Mouse (Mus musculus) gastrocnemius, postnatal 36 days (tissue): ENCODE measurements at regions not wholly inside any gene's neighbourhood (a gene's known extent, or its start where the extent isn't known, plus 50 kb on each side); places are given as distances from the start of the nearest gene placed in this dataset.
"Not testable (repeated sequence)": the region's sequence is repeated elsewhere in the genome, so short reads cannot be mapped to it uniquely, and the experiment has no call there.

Source experiments
- DNase-seq, 2 experiments: peaks; one replicate each; pipeline ENCODE4 v3.0.0; 2022
- intact Hi-C: fragments of 180-260 bp; cut with DNase I; formaldehyde crosslinking; loops from one replicate; pipeline ENCODE4 v1.15.1; 2025

- DNase-seq, intact Hi-C loops: not testable (repeated sequence)
Observed at GRCm38 (mm10) chr15:90882349-90882748, 167.4 kb downstream of the Kif21a start.

GRCm38 (mm10) chr15:90869452-90869851, 180.3 kb downstream of the Kif21a start:
- DNase-seq, result no peak
- intact Hi-C loops, result no loop called here

GRCm38 (mm10) chr15:90853763-90854162, 174.5 kb upstream of the Cpne8 start:
- intact Hi-C loops, DNase-seq: not testable (repeated sequence)

- intact Hi-C loops, result no loop called here
- no peak for DNase-seq
Observed at GRCm38 (mm10) chr15:90851991-90852390, 172.8 kb upstream of the Cpne8 start.

GRCm38 (mm10) chr15:90841471-90841870, 162.2 kb upstream of the Cpne8 start:
- no peak for DNase-seq
- intact Hi-C loops, result loop anchor here (10.0 kb wide), 1 partner anchor 597 kb away; no protein-coding TSS in a partner anchor

GRCm38 (mm10) chr15:90835586-90835985, 156.4 kb upstream of the Cpne8 start:
- intact Hi-C loops, result no loop called here
- DNase-seq, result no peak

GRCm38 (mm10) chr15:90827816-90828215, 148.6 kb upstream of the Cpne8 start:
- intact Hi-C loops, result no loop called here
- no peak for DNase-seq

- no peak for DNase-seq
- intact Hi-C loops, result no loop called here
Observed at GRCm38 (mm10) chr15:90822306-90822705, 143.1 kb upstream of the Cpne8 start.

GRCm38 (mm10) chr15:90819949-90820655, 140.9 kb upstream of the Cpne8 start:
- DNase-seq, result no peak
- intact Hi-C loops, result no loop called here

- DNase-seq, result no peak
- intact Hi-C loops, result no loop called here
Observed at GRCm38 (mm10) chr15:90818161-90818560, 138.9 kb upstream of the Cpne8 start.

- intact Hi-C loops, result no loop called here
- no peak for DNase-seq
Observed at GRCm38 (mm10) chr15:90813907-90814306, 134.7 kb upstream of the Cpne8 start.

- intact Hi-C loops, result no loop called here
- DNase-seq, result no peak
Observed at GRCm38 (mm10) chr15:90810341-90810740, 131.1 kb upstream of the Cpne8 start.

GRCm38 (mm10) chr15:90808236-90808635, 129.0 kb upstream of the Cpne8 start:
- DNase-seq, result no peak
- intact Hi-C loops, result no loop called here

- no peak for DNase-seq
- intact Hi-C loops, result no loop called here
Observed at GRCm38 (mm10) chr15:90798056-90798455, 118.8 kb upstream of the Cpne8 start.

- intact Hi-C loops, result no loop called here
- DNase-seq, result no peak
Observed at GRCm38 (mm10) chr15:90789941-90790340, 110.7 kb upstream of the Cpne8 start.

GRCm38 (mm10) chr15:90784741-90785140, 105.5 kb upstream of the Cpne8 start:
- intact Hi-C loops, result no loop called here
- DNase-seq, result no peak

GRCm38 (mm10) chr15:90767521-90767920, 88.3 kb upstream of the Cpne8 start:
- intact Hi-C loops, result no loop called here
- no peak for DNase-seq

- DNase-seq, intact Hi-C loops: not testable (repeated sequence)
Observed at GRCm38 (mm10) chr15:90764501-90764900, 85.3 kb upstream of the Cpne8 start.

GRCm38 (mm10) chr15:90733891-90734290, 54.7 kb upstream of the Cpne8 start:
- intact Hi-C loops, result no loop called here
- DNase-seq, result no peak
